Mouse (Mus musculus): ENCODE measurements at regions not wholly inside any gene's neighbourhood (a gene's known extent, or its start where the extent isn't known, plus 50 kb on each side); places are given as distances from the start of the nearest gene placed in this dataset.

GRCm38 (mm10) chr14:58967975-58968374 lies 174.7 kb downstream of the 1700129C05Rik start:
- DNase-seq (ENCODE audit: low read depth, low spot score), result no peak

GRCm38 (mm10) chr14:58967163-58967562 lies 175.5 kb downstream of the 1700129C05Rik start:
- no peak for DNase-seq (ENCODE audit: low read depth, low spot score)

GRCm38 (mm10) chr14:58944958-58945357 lies 197.7 kb downstream of the 1700129C05Rik start:
- peak; percentile 3 for DNase-seq (ENCODE audit: low read depth, low spot score)

- no peak for DNase-seq (ENCODE audit: low read depth, low spot score)
Observed at GRCm38 (mm10) chr14:58943267-58943765, 199.4 kb downstream of the 1700129C05Rik start.

- peak; percentile 99 for DNase-seq (ENCODE audit: low read depth, low spot score)
Observed at GRCm38 (mm10) chr14:58939086-58939485, 203.6 kb downstream of the 1700129C05Rik start.

- DNase-seq (ENCODE audit: low read depth, low spot score), result peak; percentile 17
Observed at GRCm38 (mm10) chr14:58938601-58938970, 204.1 kb downstream of the 1700129C05Rik start.

- DNase-seq (ENCODE audit: low read depth, low spot score), result peak; percentile 49
Observed at GRCm38 (mm10) chr14:58937791-58938600, 204.7 kb downstream of the 1700129C05Rik start.

GRCm38 (mm10) chr14:58937331-58937730 lies 205.4 kb downstream of the 1700129C05Rik start:
- peak; percentile 54 for DNase-seq (ENCODE audit: low read depth, low spot score)

GRCm38 (mm10) chr14:58936131-58936530 lies 206.6 kb downstream of the 1700129C05Rik start:
- no peak for DNase-seq (ENCODE audit: low read depth, low spot score)

- DNase-seq (ENCODE audit: low read depth, low spot score), result no peak
Observed at GRCm38 (mm10) chr14:58917853-58918252, 224.8 kb downstream of the 1700129C05Rik start.

GRCm38 (mm10) chr14:58917228-58917627 lies 225.5 kb downstream of the 1700129C05Rik start:
- no peak for DNase-seq (ENCODE audit: low read depth, low spot score)

GRCm38 (mm10) chr14:58914937-58915336 lies 227.8 kb downstream of the 1700129C05Rik start:
- no peak for DNase-seq (ENCODE audit: low read depth, low spot score)

GRCm38 (mm10) chr14:58910846-58911245 lies 231.8 kb downstream of the 1700129C05Rik start:
- no peak for DNase-seq (ENCODE audit: low read depth, low spot score)

- no peak for DNase-seq (ENCODE audit: low read depth, low spot score)
Observed at GRCm38 (mm10) chr14:58907932-58908331, 234.8 kb downstream of the 1700129C05Rik start.

- DNase-seq (ENCODE audit: low read depth, low spot score), result no peak
Observed at GRCm38 (mm10) chr14:58907359-58907758, 235.3 kb downstream of the 1700129C05Rik start.

GRCm38 (mm10) chr14:58906631-58907030 lies 236.1 kb downstream of the 1700129C05Rik start:
- DNase-seq (ENCODE audit: low read depth, low spot score), result no peak

- no peak for DNase-seq (ENCODE audit: low read depth, low spot score)
Observed at GRCm38 (mm10) chr14:58868176-58868949, 274.3 kb downstream of the 1700129C05Rik start.

GRCm38 (mm10) chr14:58867396-58868107 lies 275.1 kb downstream of the 1700129C05Rik start:
- DNase-seq (ENCODE audit: low read depth, low spot score), result peak; percentile 1

GRCm38 (mm10) chr14:58854871-58855270 lies 287.8 kb downstream of the 1700129C05Rik start:
- DNase-seq (ENCODE audit: low read depth, low spot score), result no peak

- DNase-seq (ENCODE audit: low read depth, low spot score), result no peak
Observed at GRCm38 (mm10) chr14:58844565-58844964, 298.1 kb downstream of the 1700129C05Rik start.

GRCm38 (mm10) chr14:58842196-58842886 lies 300.4 kb downstream of the 1700129C05Rik start:
- no peak for DNase-seq (ENCODE audit: low read depth, low spot score)

Data from brain, adult 2 months (tissue).